Mouse (Mus musculus): Measurements from ENCODE around the gene Gm28043. TPM values are rescaled to one million over a fixed set of nuclear protein-coding genes. Genes with fewer than 3 reads are reported as not detected.

Gm28043 gene
- total and polyA plus RNA-seq, 3 experiments: 3.6 to 4.2 (median 3.7) TPM

GRCm38 (mm10) chr17:29681669-29682068 lies 67.0 kb downstream of the Gm28043 start:
- Histone ChIP-seq H3K27ac (ENCODE audit: insufficient read depth, low read depth) (no peak overlapping the region), H3K9me3 (replicated peaks; ENCODE audit: low read length) (no peaks in the 10 kb centered on the region), H3K36me3 (replicated peaks in 1 of 2; ENCODE audit: control insufficient read depth in 1 of 2, insufficient read depth in 1 of 2, low read length in 1 of 2) (peaks cover 74 to 89% of the 10 kb centered on the region in 2 experiments), H3K4me1 (ENCODE audit: control insufficient read depth in 1 of 2, insufficient read depth in 2 of 2) (peaks cover 28 to 62% of the 10 kb centered on the region in 2 experiments), H3K4me3 (replicated peaks in 1 of 3; ENCODE audit: low read depth in 2 of 3, low read length in 2 of 3, poor library complexity in 1 of 3) (no peak overlapping the region), H3K4me2 (ENCODE audit: insufficient read depth, low read depth, poor library complexity, severe bottlenecking) (no peak overlapping the region), H3K79me2 (replicated peaks; ENCODE audit: control insufficient read depth, extremely low read depth, insufficient read depth, poor library complexity, severe bottlenecking) (0 out of 2 replicates have a peak, but pooled peaks cover 2% of the 10 kb centered on the region), H3K9ac (ENCODE audit: insufficient read depth, low read depth) (no peak overlapping the region), H3K27me3 (replicated peaks) (no peaks in the 10 kb centered on the region)
- in situ Hi-C loops (cut with MboI; ENCODE audit: low pct_ligation_motif_present, low pct_unique_long_range_greater_than_20kb, low sequenced_read_pairs) (no loop called here), dilution Hi-C loops (cut with MboI; ENCODE audit: extremely low pct_ligation_motif_present, extremely low pct_unique_long_range_greater_than_20kb, low sequenced_read_pairs) (no loop called here)
- TF ChIP-seq SMC3 (IDR thresholded peaks at IDR 0.05; ENCODE audit: low read depth, low read length) (no peak), ZMIZ1 (IDR thresholded peaks at IDR 0.05; ENCODE audit: low read depth, low read length) (no peak), USF1 (IDR thresholded peaks at IDR 0.05; ENCODE audit: low read depth, low read length) (no peak), TBP (conservative IDR thresholded peaks at IDR 0.05; ENCODE audit: low read depth, low read length) (no peak), NELFE (IDR thresholded peaks at IDR 0.05; ENCODE audit: low read depth, low read length) (no peak), CHD1 (IDR thresholded peaks at IDR 0.05; ENCODE audit: low read depth, low read length) (no peak), EP300 (IDR thresholded peaks at IDR 0.05; ENCODE audit: low read length) (no peak), TCF12 (IDR thresholded peaks at IDR 0.05; ENCODE audit: low read depth, low read length) (no peak), POLR2AphosphoS2 (IDR thresholded peaks at IDR 0.05; ENCODE audit: low read depth, low read length) (no peak)
- DNase-seq (ENCODE audit: extremely low read depth): no peak

DNA sequence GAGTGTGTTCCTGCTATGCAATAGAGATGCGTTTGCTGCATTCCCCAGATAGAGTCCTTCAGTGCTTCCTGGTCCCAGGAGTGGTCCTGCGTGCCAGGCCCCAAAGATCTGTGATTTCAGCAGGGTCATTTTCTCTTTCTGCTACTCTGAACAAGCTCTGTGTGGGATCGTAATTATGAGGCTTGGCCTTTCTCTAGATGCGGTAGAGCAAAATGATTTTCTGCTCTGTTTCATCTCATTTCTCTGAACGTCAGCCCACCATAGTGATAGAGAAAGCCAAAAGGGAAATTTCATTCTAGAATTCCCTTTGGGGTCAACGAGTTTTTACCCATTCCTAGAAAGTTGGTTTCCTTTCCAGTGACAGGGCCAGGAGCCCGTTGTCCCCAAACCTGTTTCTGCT lies 67.6 kb downstream of the Gm28043 start:
- Histone ChIP-seq H3K4me3 (replicated peaks in 1 of 3; ENCODE audit: low read depth in 2 of 3, low read length in 2 of 3, poor library complexity in 1 of 3) (no peak overlapping the region), H3K27me3 (replicated peaks) (no peaks in the 10 kb centered on the region), H3K79me2 (replicated peaks; ENCODE audit: control insufficient read depth, extremely low read depth, insufficient read depth, poor library complexity, severe bottlenecking) (0 out of 2 replicates have a peak, but pooled peaks cover 2% of the 10 kb centered on the region), H3K9me3 (replicated peaks; ENCODE audit: low read length) (no peaks in the 10 kb centered on the region), H3K27ac (ENCODE audit: insufficient read depth, low read depth) (no peak overlapping the region), H3K36me3 (replicated peaks in 1 of 2; ENCODE audit: control insufficient read depth in 1 of 2, insufficient read depth in 1 of 2, low read length in 1 of 2) (peaks cover 72 to 89% of the 10 kb centered on the region in 2 experiments), H3K9ac (ENCODE audit: insufficient read depth, low read depth) (no peak overlapping the region), H3K4me1 (ENCODE audit: control insufficient read depth in 1 of 2, insufficient read depth in 2 of 2) (peaks cover 22 to 61% of the 10 kb centered on the region in 2 experiments), H3K4me2 (ENCODE audit: insufficient read depth, low read depth, poor library complexity, severe bottlenecking) (no peak overlapping the region)
- TF ChIP-seq CHD2 (IDR thresholded peaks at IDR 0.05; ENCODE audit: low read length) (no peak), SIN3A (IDR thresholded peaks at IDR 0.05; ENCODE audit: low read length) (no peak), GABPA (IDR thresholded peaks at IDR 0.05; ENCODE audit: insufficient replicate concordance, low read depth, low read length) (no peak), POLR2A (IDR thresholded peaks at IDR 0.05; ENCODE audit: low read depth, low read length) (no peak), USF2 (conservative IDR thresholded peaks at IDR 0.05; ENCODE audit: low read depth, low read length) (no peak), ZKSCAN1 (IDR thresholded peaks at IDR 0.05; ENCODE audit: borderline replicate concordance, low read depth, low read length) (no peak), E2F4 (IDR thresholded peaks at IDR 0.05; ENCODE audit: insufficient replicate concordance, low read depth, low read length) (no peak), JUND (conservative IDR thresholded peaks at IDR 0.05; ENCODE audit: low read depth, low read length) (no peak)
- in situ Hi-C loops (cut with MboI; ENCODE audit: low pct_ligation_motif_present, low pct_unique_long_range_greater_than_20kb, low sequenced_read_pairs) (no loop called here), dilution Hi-C loops (cut with MboI; ENCODE audit: extremely low pct_ligation_motif_present, extremely low pct_unique_long_range_greater_than_20kb, low sequenced_read_pairs) (no loop called here)
- no peak for DNase-seq (ENCODE audit: extremely low read depth)
